Mouse (Mus musculus) kidney, adult 2 months (tissue): Measurements from ENCODE around the gene Camsap3.

Experiments used
- CTCF ChIP-seq: fragments of 200-500 bp; conservative IDR thresholded peaks from 2 replicates; pipeline ENCODE4 v1.5.1; 2011; ENCODE audit warnings: low read depth, mild to moderate bottlenecking, control low read depth, low read length, moderate library complexity, mixed read lengths; ENCODE audit not compliant: insufficient read depth, insufficient read length
- POLR2A ChIP-seq: fragments of 200-500 bp; IDR thresholded peaks from one replicate; pipeline ENCODE4 v1.6.1; 2011; ENCODE audit warnings: low read depth, low read length, control low read depth

DNA sequence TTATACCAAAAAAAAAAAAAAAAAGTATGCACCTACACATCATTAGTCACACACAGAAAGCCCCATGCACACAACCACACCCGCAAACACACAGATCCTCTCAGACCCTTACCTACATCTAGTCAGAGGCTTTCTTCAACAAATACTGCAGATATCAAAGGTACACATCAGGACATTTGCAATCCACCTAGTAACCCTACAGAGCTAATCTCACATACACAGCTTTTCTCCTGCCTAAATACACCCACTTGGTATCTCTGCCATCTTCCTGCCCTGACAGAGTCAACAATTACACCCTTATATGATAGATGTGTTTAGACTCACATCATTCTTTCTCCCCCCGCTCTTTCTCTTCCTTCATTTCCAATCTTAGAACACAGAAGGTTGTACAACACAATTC is 641 bp upstream of the Camsap3 start:
- TF ChIP-seq POLR2A (no peak), CTCF (no peak)
